13 mouse cellular contexts compared by ENCODE assay signal in the genomic region with DNA sequence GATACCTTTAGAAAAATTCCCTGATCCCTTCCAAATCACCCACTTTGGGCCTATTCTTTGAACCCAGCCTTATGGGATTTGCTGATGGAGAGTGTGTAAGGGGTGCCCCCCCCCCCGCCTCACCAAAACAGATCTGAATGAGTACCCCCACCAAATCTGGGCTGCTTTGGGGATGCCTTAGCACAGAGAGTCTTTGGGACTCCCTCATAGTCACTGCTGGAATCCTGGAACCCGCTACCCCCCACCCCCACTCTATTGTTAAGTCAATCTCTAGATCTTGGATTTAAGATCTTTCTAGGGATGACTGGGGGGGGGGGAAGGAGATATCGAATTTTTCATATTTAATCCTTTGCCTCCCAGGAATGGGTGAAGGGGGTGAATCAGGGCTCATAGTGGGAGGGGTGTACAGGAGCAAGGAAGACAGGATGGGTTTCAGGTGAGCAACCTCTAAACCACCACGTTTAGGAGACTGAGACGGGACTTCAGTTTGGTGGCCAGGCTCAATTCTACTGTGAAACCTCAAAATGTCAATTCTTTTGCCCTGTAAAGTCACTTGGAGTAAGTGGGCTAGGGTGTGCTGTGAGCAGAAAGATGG. TPM values are rescaled to one million over a fixed set of nuclear protein-coding genes. Genes with fewer than 3 reads are reported as not detected.
DNase-seq lines count a peak whose midpoint lies in the region; ATAC-seq and TF ChIP-seq lines count a peak whose summit lies in the region.
"Had no signal": no experiment of that assay in that cellular context is flagged by ENCODE, and none has a peak within 500 bp of the region (broad histone marks: within the 10 kb centered on the region; RNA-seq: fewer than 3 reads in every experiment).

No protein-coding gene starts in this region.

- peak overlapping the region; percentile 67; the same call in 1 of the 2 replicates for H3K4me3 ChIP-seq in cortical plate, adult 2 months (ENCODE audit: insufficient read depth, low read length)
- peak overlapping the region; percentile 92 for H3K4me3 ChIP-seq in forebrain, postnatal 0 days (ENCODE audit: low read depth, low read length)
- H3K4me3 ChIP-seq in midbrain, embryonic 12.5 days: peak overlapping the region; percentile 65
- H3K4me3 ChIP-seq in liver, embryonic 11.5 days (ENCODE audit: low read depth, low read length): no peak overlapping the region
- H3K4me3 ChIP-seq: heart, adult 2 months; liver, embryonic 13.5 days had no signal

- H3K27me3 ChIP-seq in forebrain, postnatal 0 days (ENCODE audit: insufficient read depth, low read length): no peaks in the 10 kb centered on the region
- H3K27me3 ChIP-seq in midbrain, embryonic 12.5 days: peaks cover 97% of the 10 kb centered on the region
- H3K27me3 ChIP-seq in liver, embryonic 11.5 days (replicated peaks; ENCODE audit: control insufficient read depth, insufficient read depth, low read length): peaks cover 100% of the 10 kb centered on the region

- peak overlapping the region; percentile 100 for H3K9ac ChIP-seq in forebrain, postnatal 0 days
- H3K9ac ChIP-seq in midbrain, embryonic 12.5 days (replicated peaks): peak overlapping the region; percentile 92
- no peak overlapping the region for H3K9ac ChIP-seq in liver, embryonic 11.5 days (ENCODE audit: low read depth, low read length)
- H3K9ac ChIP-seq: liver, embryonic 13.5 days had no signal

- H3K4me1 ChIP-seq in cortical plate, adult 2 months (ENCODE audit: control insufficient read depth, insufficient read depth, low read length): peaks cover 4% of the 10 kb centered on the region; the same call in 1 of the 2 replicates
- H3K4me1 ChIP-seq in forebrain, postnatal 0 days (ENCODE audit: insufficient read depth): 0 out of 2 replicates have a peak, but pooled peaks cover 6% of the 10 kb centered on the region
- peaks cover 60% of the 10 kb centered on the region for H3K4me1 ChIP-seq in midbrain, embryonic 12.5 days
- peaks cover 4% of the 10 kb centered on the region; the same call in 1 of the 2 replicates for H3K4me1 ChIP-seq in liver, embryonic 11.5 days (replicated peaks; ENCODE audit: control insufficient read depth, insufficient read depth, low read length)

- H3K9me3 ChIP-seq in forebrain, postnatal 0 days (ENCODE audit: low read length): no peaks in the 10 kb centered on the region
- no peaks in the 10 kb centered on the region for H3K9me3 ChIP-seq in midbrain, embryonic 12.5 days
- no peaks in the 10 kb centered on the region for H3K9me3 ChIP-seq in liver, embryonic 11.5 days (ENCODE audit: control insufficient read depth, low read length)
- H3K9me3 ChIP-seq: liver, embryonic 13.5 days had no signal

- WGBS in forebrain, postnatal 0 days: 1% methylated on average over 5 of the region's 5 CpGs
- 4% methylated on average over 5 of the region's 5 CpGs for WGBS in midbrain, embryonic 12.5 days
- 7% methylated on average over 5 of the region's 5 CpGs for WGBS in liver, embryonic 11.5 days

- DNase-seq in brain, adult 2 months (ENCODE audit: low read depth, low spot score): peak; percentile 7
- peak; percentile 39 for DNase-seq in forebrain, postnatal 0 days
- DNase-seq in gastrocnemius, adult 18-20 months (ENCODE audit: low spot score): no peak
- DNase-seq in urinary bladder, adult 18-20 months (ENCODE audit: low spot score in 2 of 2): no peak
- DNase-seq in urinary bladder, postnatal 36 days (ENCODE audit: low spot score in 2 of 2): no peak
- no peak for DNase-seq in liver, embryonic 11.5 days (ENCODE audit: low spot score)
- DNase-seq: heart, adult 2 months; kidney, adult 2 months; liver, embryonic 13.5 days; lung, postnatal 14 days; spleen, adult 18-20 months had no signal

- no peak for ATAC-seq in forebrain, postnatal 0 days
- ATAC-seq in midbrain, embryonic 12.5 days (ENCODE audit: low FRiP score, low read depth): no peak
- no peak for ATAC-seq in liver, embryonic 11.5 days (replicated peaks; ENCODE audit: low FRiP score)

- 0 out of 2 replicates have a peak overlapping the region, but pooled peaks have one; percentile 67 for H3K27ac ChIP-seq in cortical plate, adult 2 months (ENCODE audit: insufficient read depth, low read length)
- peak overlapping the region; percentile 98 for H3K27ac ChIP-seq in forebrain, postnatal 0 days (ENCODE audit: low read depth, low read length)
- peak overlapping the region; percentile 97 for H3K27ac ChIP-seq in midbrain, embryonic 12.5 days (replicated peaks)
- no peak overlapping the region for H3K27ac ChIP-seq in liver, embryonic 11.5 days (ENCODE audit: low read depth, low read length)
- H3K27ac ChIP-seq: heart, adult 2 months; liver, embryonic 13.5 days had no signal

- peaks cover 15% of the 10 kb centered on the region for H3K36me3 ChIP-seq in forebrain, postnatal 0 days (ENCODE audit: insufficient read depth)
- H3K36me3 ChIP-seq in midbrain, embryonic 12.5 days: peaks cover 12% of the 10 kb centered on the region; the same call in 1 of the 2 replicates
- no peaks in the 10 kb centered on the region for H3K36me3 ChIP-seq in liver, embryonic 11.5 days (ENCODE audit: control insufficient read depth, insufficient read depth, low read length)
- H3K36me3 ChIP-seq: liver, embryonic 13.5 days had no signal

- peak overlapping the region; percentile 95 for H3K4me2 ChIP-seq in forebrain, postnatal 0 days (ENCODE audit: low read depth)
- peak overlapping the region; percentile 77 for H3K4me2 ChIP-seq in midbrain, embryonic 12.5 days (replicated peaks)
- no peak overlapping the region for H3K4me2 ChIP-seq in liver, embryonic 11.5 days
- H3K4me2 ChIP-seq: liver, embryonic 13.5 days had no signal

- no peak for TF ChIP-seq CTCF in cortical plate, adult 2 months (IDR thresholded peaks at IDR 0.05; ENCODE audit: extremely low read depth, insufficient read depth, low read length)
- no peak for TF ChIP-seq CTCF in forebrain, postnatal 0 days (IDR thresholded peaks at IDR 0.05; ENCODE audit: low read depth)

- no peak for TF ChIP-seq POLR2A in cortical plate, adult 2 months (IDR thresholded peaks at IDR 0.05; ENCODE audit: extremely low read depth, insufficient read depth, low read length)

RNA-seq across cellular contexts. Expression of a gene that starts 37.6 kb away (rescaled TPM):
- polyA plus RNA-seq in cortical plate, adult 2 months (2012; rRNA removed): 80.9 and 87.1 TPM in 2 replicates
- 51.1 and 52.9 TPM in 2 replicates for total RNA-seq in forebrain, postnatal 0 days (2014; rRNA removed)
- 17.4 and 19.4 TPM in 2 replicates for polyA plus RNA-seq in forebrain, postnatal 0 days (2015; fragmentation: Nextera tagmentation; extraction: Ambion mirVana)
- 41.2 and 44.5 TPM in 2 replicates for polyA plus RNA-seq in midbrain, embryonic 12.5 days (2016; fragmentation: Nextera tagmentation; extraction: Ambion mirVana)
- total RNA-seq in gastrocnemius, adult 18-20 months (2021): 10 to 100 TPM; 30.8 to 31.4 TPM
- polyA plus RNA-seq in liver, embryonic 11.5 days (2014; fragmentation: Nextera tagmentation; extraction: Ambion mirVana): 39.8 and 41.1 TPM in 2 replicates

Comparison
In these comparisons a context has a peak if more than half of its experiments do, and no peak if none do; other contexts are left out.
1. DNase-seq: peak in brain, adult 2 months (single experiment) and forebrain, postnatal 0 days (single experiment); none in gastrocnemius, adult 18-20 months (single experiment), urinary bladder, adult 18-20 months (0 of 2), urinary bladder, postnatal 36 days (0 of 2) and liver, embryonic 11.5 days (single experiment).